Mouse (Mus musculus) forebrain, embryonic 13.5 days (tissue): Measurements from ENCODE around the gene Hand1. TPM values are rescaled to one million over a fixed set of nuclear protein-coding genes. Genes with fewer than 3 reads are reported as not detected.

Experiments
- ATAC-seq: fragments of 200-750 bp; cut with Nextera tagmentation; 2 replicates; pipeline ENCODE4 v1.8.0; 2017
- H3K27ac ChIP-seq: fragments of 300-500 bp; sonication (generic); 2 replicates; pipeline ENCODE4 v1.5.1; 2015; ENCODE audit warnings: inconsistent platforms, mild to moderate bottlenecking, moderate library complexity
- H3K27me3 ChIP-seq: fragments of 300-500 bp; sonication (generic); 2 replicates; pipeline ENCODE4 v1.6.1; 2015; ENCODE audit warnings: mild to moderate bottlenecking, inconsistent platforms
- H3K36me3 ChIP-seq: fragments of 300-500 bp; sonication (generic); 2 replicates; pipeline ENCODE4 v1.6.1; 2015; ENCODE audit warnings: mild to moderate bottlenecking, inconsistent platforms; ENCODE audit not compliant: poor library complexity, severe bottlenecking
- H3K4me1 ChIP-seq: fragments of 300-500 bp; sonication (generic); 2 replicates; pipeline ENCODE4 v1.6.1; 2015; ENCODE audit warnings: inconsistent platforms
- H3K4me2 ChIP-seq: fragments of 300-500 bp; sonication (generic); 2 replicates; pipeline ENCODE4 v1.6.1; 2015; ENCODE audit warnings: inconsistent platforms, mild to moderate bottlenecking, moderate library complexity
- H3K4me3 ChIP-seq: fragments of 300-500 bp; sonication (generic); 2 replicates; pipeline ENCODE4 v1.5.1; 2015; ENCODE audit warnings: mild to moderate bottlenecking, inconsistent platforms
- H3K9ac ChIP-seq: fragments of 300-500 bp; sonication (generic); 2 replicates; pipeline ENCODE4 v1.6.1; 2015; ENCODE audit warnings: mild to moderate bottlenecking, inconsistent platforms
- H3K9me3 ChIP-seq: fragments of 300-500 bp; sonication (generic); replicated peaks from 2 replicates; pipeline ENCODE4 v1.6.1; 2016; ENCODE audit warnings: inconsistent platforms
- WGBS: fragments of 180-500 bp; shearing (Covaris S2); methylation state at CpG from one replicate; pipeline ENCODE4 v1.1.7; 2015; 5-methylcytosine and 5-hydroxymethylcytosine counted together
- polyA plus RNA-seq: library from polyadenylated mRNA; unstranded; fragments of >200 nt; fragmentation: Nextera tagmentation; extraction: Ambion mirVana; gene quantifications from 2 replicates; pipeline ENCODE4 v1.2.1, GENCODE M21; 2015

Hand1 gene
- not detected in 2 replicates for polyA plus RNA-seq

DNA sequence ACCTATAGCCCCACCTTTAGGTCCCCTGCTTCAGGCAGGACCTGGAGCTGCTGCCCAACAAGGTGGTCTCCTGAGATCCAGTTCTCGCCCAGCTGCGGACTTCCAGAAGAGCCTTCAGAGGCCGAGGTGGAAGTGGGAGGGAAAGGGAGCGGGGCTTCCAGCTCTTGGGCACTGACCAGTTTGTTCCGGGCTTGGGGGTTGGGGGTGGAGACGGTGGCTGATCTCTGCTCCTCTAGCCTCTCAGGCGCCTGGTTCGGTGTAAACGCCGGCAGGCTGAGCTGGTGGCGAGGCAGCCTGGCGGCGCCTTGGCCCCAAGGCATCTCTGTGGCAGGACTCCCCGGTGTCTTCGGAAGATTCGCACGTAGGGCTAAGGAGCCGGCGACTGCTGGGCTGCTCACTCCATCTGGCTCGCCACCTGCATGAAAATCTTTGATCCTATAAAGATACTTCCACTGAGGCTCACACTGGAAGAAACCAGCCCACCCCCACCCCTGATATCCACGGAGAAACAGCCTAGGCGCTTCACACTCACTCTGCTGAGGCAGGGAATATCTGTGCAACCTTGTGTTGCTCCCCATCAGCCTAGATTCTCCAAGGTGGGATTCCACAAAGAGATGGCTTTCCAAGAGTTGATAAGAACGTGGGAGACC is at the start of gene Hand1:
Hand1 (minus strand) TSS at position 267 of the 650 bp plus-strand sequence.
- H3K4me1 ChIP-seq = peaks cover 19% of the 10 kb centered on the region
- no peak within 1 kb of the TSS for H3K27ac ChIP-seq
- no peak for ATAC-seq

DNA sequence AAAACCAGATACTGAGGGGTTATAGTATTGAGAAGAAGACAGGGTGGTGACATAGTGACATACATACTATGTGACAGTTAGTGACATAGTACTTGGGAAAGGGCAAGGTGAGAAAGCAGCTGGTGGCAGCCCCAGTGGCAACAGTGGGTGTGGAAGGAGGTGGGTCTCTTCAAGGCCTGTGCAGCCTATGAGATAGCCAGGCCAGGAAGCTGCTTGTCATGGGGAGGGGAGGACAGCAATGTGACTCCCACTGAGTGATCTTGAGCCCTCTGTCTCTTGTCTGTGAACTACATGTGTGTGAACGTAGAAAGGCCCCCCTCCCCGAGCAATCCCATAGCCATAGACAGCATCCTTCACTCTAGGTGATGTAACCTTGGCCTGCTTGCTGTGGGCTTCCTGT is 43.5 kb upstream of the Hand1 start:
- 80% methylated on average over 2 of the region's 2 CpGs for WGBS
- Histone ChIP-seq H3K36me3 (no peaks in the 10 kb centered on the region), H3K27me3 (no peaks in the 10 kb centered on the region), H3K4me1 (no peaks in the 10 kb centered on the region), H3K9me3 (no peaks in the 10 kb centered on the region), H3K27ac (no peak overlapping the region), H3K9ac (no peak overlapping the region), H3K4me3 (no peak overlapping the region), H3K4me2 (no peak overlapping the region)
- ATAC-seq = no peak

More for the DNA sequence above, at the start of gene Hand1:
- H3K27me3 ChIP-seq = peaks cover 99% of the 10 kb centered on the region
- H3K9ac ChIP-seq = 0 out of 2 replicates have a peak within 1 kb of the TSS, but pooled peaks have one; percentile 26
- H3K36me3 ChIP-seq = no peaks in the 10 kb centered on the region
- no peak within 1 kb of the TSS for H3K4me2 ChIP-seq
- no peak within 1 kb of the TSS for H3K4me3 ChIP-seq
- WGBS = 3% methylated on average over 23 of the region's 23 CpGs
- no peaks in the 10 kb centered on the region for H3K9me3 ChIP-seq

GRCm38 (mm10) chr11:57873014-57873413 is 40.4 kb upstream of the Hand1 start:
- 77% methylated on average over 3 of the region's 3 CpGs for WGBS
- Histone ChIP-seq H3K9ac (no peak overlapping the region), H3K4me3 (no peak overlapping the region), H3K36me3 (no peaks in the 10 kb centered on the region), H3K9me3 (no peaks in the 10 kb centered on the region), H3K27me3 (no peaks in the 10 kb centered on the region), H3K4me1 (no peaks in the 10 kb centered on the region), H3K27ac (no peak overlapping the region), H3K4me2 (no peak overlapping the region)
- no peak for ATAC-seq

DNA sequence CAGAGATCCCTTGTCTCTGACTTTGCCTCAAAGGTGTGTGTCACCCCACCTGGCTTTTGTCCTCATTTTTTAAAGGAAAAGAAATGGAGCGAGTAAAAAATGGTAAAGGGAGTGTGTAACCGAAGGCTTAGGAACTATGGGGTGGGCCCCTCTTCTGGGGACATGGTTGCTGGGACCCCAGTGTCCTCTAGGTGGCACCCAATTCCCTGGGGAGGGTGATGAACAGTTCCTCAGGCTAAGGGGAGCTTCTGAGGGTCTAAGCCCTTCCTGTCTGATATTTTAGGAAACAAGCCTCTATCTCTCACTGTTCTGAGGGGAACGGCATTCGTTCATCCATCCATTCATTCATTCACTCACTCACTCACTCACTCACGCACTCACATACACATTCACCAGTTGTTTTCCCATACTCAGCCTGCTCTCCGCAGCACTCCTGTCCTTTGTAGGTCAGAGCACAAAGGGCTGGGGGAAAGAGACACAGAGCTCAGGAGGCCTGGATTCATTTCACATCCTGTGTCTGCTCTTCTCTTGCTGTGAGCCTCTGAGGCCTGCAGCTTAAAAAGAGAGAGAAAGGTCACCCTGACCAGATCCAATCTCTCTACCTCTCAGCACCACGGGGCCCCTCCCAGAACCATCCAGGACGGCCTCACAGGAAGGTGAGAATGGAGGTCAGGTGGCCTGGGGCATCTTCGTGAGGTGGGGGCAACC is 36.3 kb upstream of the Hand1 start:
- H3K36me3 ChIP-seq = no peaks in the 10 kb centered on the region
- H3K9me3 ChIP-seq = no peaks in the 10 kb centered on the region
- ATAC-seq = no peak
- peak overlapping the region; percentile 30; the same call in 1 of the 2 replicates for H3K9ac ChIP-seq
- H3K4me2 ChIP-seq = no peak overlapping the region
- no peak overlapping the region for H3K4me3 ChIP-seq
- H3K27ac ChIP-seq = no peak overlapping the region
- H3K27me3 ChIP-seq = 0 out of 2 replicates have a peak, but pooled peaks cover 7% of the 10 kb centered on the region
- H3K4me1 ChIP-seq = 0 out of 2 replicates have a peak, but pooled peaks cover 3% of the 10 kb centered on the region
- 56% methylated on average over 9 of the region's 9 CpGs for WGBS

GRCm38 (mm10) chr11:57866466-57866865 is 33.8 kb upstream of the Hand1 start:
- no peak overlapping the region for H3K4me2 ChIP-seq
- no peaks in the 10 kb centered on the region for H3K36me3 ChIP-seq
- H3K9me3 ChIP-seq = no peaks in the 10 kb centered on the region
- ATAC-seq = no peak
- H3K9ac ChIP-seq = no peak overlapping the region
- no peak overlapping the region for H3K27ac ChIP-seq
- 0 out of 2 replicates have a peak, but pooled peaks cover 3% of the 10 kb centered on the region for H3K4me1 ChIP-seq
- 0 out of 2 replicates have a peak, but pooled peaks cover 7% of the 10 kb centered on the region for H3K27me3 ChIP-seq
- 45% methylated on average over 7 of the region's 7 CpGs for WGBS
- no peak overlapping the region for H3K4me3 ChIP-seq

DNA sequence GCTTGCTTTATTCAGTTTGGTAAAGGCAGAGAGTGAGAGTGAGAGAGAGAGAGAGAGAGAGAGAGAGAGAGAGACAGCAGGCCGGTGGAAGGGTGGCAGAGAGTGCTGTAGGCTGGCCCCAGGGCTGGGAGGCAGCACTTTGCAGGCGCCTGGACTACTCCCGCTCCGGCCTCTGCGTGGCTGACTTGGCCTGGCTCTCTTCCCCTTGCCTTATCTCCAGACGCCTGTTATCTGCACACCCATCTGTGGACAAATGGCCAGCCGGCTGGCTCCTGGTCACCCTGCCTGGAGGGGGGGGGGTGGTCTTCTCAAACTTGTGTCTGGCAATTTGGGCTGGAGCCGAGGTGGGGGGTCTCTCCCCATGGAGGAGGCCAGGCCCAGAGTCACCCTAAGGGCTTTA is 32.0 kb upstream of the Hand1 start:
- no peak overlapping the region for H3K4me2 ChIP-seq
- no peak overlapping the region for H3K4me3 ChIP-seq
- 0 out of 2 replicates have a peak, but pooled peaks cover 7% of the 10 kb centered on the region for H3K27me3 ChIP-seq
- 0 out of 2 replicates have a peak, but pooled peaks cover 3% of the 10 kb centered on the region for H3K4me1 ChIP-seq
- H3K9me3 ChIP-seq = no peaks in the 10 kb centered on the region
- 63% methylated on average over 8 of the region's 8 CpGs for WGBS
- H3K27ac ChIP-seq = no peak overlapping the region
- no peaks in the 10 kb centered on the region for H3K36me3 ChIP-seq
- H3K9ac ChIP-seq = no peak overlapping the region
- no peak for ATAC-seq

DNA sequence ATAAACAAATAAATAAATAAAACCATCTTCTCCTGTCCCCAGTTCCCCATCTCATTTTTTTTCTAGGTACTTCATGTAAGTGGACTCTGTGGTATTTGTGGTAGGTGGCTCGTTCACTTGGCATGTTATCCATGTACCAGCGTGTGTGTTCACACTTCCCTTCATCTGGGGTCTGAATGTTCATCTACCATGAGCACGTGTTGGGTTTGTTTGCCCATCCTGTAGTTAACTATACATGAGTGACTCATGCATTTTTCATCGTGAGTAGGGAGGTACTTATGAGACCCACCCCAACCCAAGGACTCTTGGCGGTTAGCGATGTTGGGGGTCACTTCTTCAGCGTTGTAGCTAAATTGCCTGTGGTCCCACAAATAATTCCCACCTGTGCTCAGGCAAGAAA is 29.5 kb upstream of the Hand1 start:
- Histone ChIP-seq H3K4me3 (no peak overlapping the region), H3K27ac (no peak overlapping the region), H3K9me3 (no peaks in the 10 kb centered on the region), H3K36me3 (no peaks in the 10 kb centered on the region), H3K27me3 (0 out of 2 replicates have a peak, but pooled peaks cover 7% of the 10 kb centered on the region), H3K4me2 (no peak overlapping the region), H3K9ac (no peak overlapping the region), H3K4me1 (0 out of 2 replicates have a peak, but pooled peaks cover 3% of the 10 kb centered on the region)
- WGBS = 93% methylated on average over 7 of the region's 7 CpGs
- ATAC-seq = no peak

DNA sequence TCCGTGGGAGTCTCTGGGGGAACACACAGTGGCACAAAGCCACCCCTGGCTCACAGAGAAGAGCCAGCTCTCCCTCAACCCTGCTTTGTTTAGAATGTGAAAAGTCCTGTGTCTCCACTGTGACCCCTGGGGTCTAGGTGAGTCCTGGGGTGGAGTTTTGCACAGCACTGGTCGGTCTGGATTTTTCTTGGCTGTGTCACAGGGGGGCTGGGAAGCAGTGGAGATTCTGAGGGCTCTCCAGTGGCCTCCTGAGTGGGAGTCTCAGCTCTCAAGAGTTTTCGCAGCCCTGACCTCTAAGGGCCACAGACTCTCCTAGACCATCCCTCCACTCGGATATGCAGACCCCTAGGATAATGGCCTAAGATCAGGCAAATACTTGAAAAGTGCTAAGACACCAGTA is 25.1 kb upstream of the Hand1 start:
- Histone ChIP-seq H3K4me3 (no peak overlapping the region), H3K9ac (no peak overlapping the region), H3K4me1 (no peaks in the 10 kb centered on the region), H3K4me2 (no peak overlapping the region), H3K36me3 (no peaks in the 10 kb centered on the region), H3K9me3 (no peaks in the 10 kb centered on the region), H3K27ac (no peak overlapping the region), H3K27me3 (no peaks in the 10 kb centered on the region)
- no peak for ATAC-seq
- WGBS = 38% methylated on average over 4 of the region's 4 CpGs

DNA sequence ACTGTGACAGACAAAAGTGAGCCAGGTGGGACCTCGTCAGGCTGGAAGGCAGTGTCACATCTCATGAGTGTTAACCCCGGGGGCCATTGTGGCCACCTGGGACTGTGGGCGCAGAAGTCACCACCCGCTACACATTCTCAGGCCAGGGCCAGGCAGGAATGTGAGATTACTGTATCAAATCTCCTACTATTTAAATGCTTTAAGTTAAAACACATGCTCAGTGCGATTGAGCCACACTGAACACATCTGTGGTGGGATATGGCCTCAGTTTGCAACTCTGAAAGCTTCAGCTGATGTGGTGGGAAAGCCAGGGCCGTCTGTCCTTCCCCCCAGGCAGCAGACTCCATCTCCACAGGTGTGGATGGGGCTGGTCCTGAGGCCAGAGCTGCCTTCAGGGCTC is 21.0 kb upstream of the Hand1 start:
- Histone ChIP-seq H3K4me3 (no peak overlapping the region), H3K27me3 (peaks cover 6% of the 10 kb centered on the region; the same call in 1 of the 2 replicates), H3K4me2 (no peak overlapping the region), H3K27ac (no peak overlapping the region), H3K9ac (no peak overlapping the region), H3K4me1 (no peaks in the 10 kb centered on the region), H3K36me3 (no peaks in the 10 kb centered on the region), H3K9me3 (no peaks in the 10 kb centered on the region)
- ATAC-seq = no peak
- 70% methylated on average over 6 of the region's 6 CpGs for WGBS

DNA sequence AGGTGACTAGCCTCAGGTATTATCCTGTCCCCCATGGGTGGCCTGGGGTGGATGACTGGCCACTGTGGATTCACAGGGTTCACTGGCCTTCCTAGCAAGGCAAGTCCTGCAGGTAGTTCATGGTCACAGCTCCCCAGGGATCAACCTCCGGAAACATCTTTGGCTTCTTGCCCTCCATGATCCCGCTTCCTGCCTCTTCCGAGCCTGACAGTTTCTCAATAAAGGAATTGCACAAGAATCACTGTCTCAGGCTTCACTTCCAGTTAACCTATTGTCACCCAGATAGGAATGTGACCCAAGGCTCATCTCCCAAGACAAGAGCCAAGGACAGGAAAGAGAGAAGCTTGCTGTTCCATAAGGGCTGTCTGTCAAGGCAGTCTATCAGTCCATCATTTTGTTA is 18.3 kb upstream of the Hand1 start:
- no peak for ATAC-seq
- Histone ChIP-seq H3K4me3 (no peak overlapping the region), H3K9me3 (no peaks in the 10 kb centered on the region), H3K4me2 (no peak overlapping the region), H3K27ac (no peak overlapping the region), H3K27me3 (peaks cover 7% of the 10 kb centered on the region), H3K4me1 (no peaks in the 10 kb centered on the region), H3K36me3 (no peaks in the 10 kb centered on the region), H3K9ac (no peak overlapping the region)
- 77% methylated on average over 3 of the region's 3 CpGs for WGBS

- Histone ChIP-seq H3K4me2 (no peak overlapping the region), H3K36me3 (no peaks in the 10 kb centered on the region), H3K9ac (no peak overlapping the region), H3K4me1 (no peaks in the 10 kb centered on the region), H3K27me3 (peaks cover 11% of the 10 kb centered on the region), H3K4me3 (no peak overlapping the region), H3K9me3 (no peaks in the 10 kb centered on the region), H3K27ac (no peak overlapping the region)
- ATAC-seq = no peak
- WGBS = 64% methylated on average over 7 of the region's 7 CpGs
Measured at GRCm38 (mm10) chr11:57850298-57850697, 17.7 kb upstream of the Hand1 start.

DNA sequence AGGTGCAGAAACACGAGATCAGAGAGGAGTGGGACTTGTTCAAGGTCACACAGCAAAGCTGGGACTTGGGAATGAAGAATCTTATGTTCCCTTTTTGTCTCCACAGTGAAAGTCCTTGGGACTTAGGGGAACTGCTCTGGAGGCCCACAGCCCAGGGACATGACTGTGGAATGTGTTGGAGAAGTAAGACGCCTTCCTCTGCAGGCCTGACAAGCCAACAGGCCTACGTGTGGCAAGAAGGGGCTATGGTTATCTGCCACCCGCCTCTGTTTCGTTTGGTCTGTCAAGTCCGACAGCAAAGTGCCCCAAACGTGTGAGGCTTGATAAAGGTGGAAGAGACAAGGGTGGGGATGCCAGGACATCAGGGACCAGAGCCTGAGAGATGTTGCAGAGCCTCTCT is 14.8 kb upstream of the Hand1 start:
- Histone ChIP-seq H3K4me2 (no peak overlapping the region), H3K4me1 (no peaks in the 10 kb centered on the region), H3K36me3 (no peaks in the 10 kb centered on the region), H3K27ac (no peak overlapping the region), H3K9me3 (no peaks in the 10 kb centered on the region), H3K9ac (no peak overlapping the region), H3K27me3 (peaks cover 21% of the 10 kb centered on the region), H3K4me3 (no peak overlapping the region)
- ATAC-seq = no peak
- 73% methylated on average over 7 of the region's 7 CpGs for WGBS
